Mouse (Mus musculus): ENCODE measurements at regions not wholly inside any gene's neighbourhood (a gene's known extent, or its start where the extent isn't known, plus 50 kb on each side); places are given as distances from the start of the nearest gene placed in this dataset.
"Not testable (repeated sequence)": the region's sequence is repeated elsewhere in the genome, so short reads cannot be mapped to it uniquely, and the experiment has no call there.

- no peak for DNase-seq
Observed at GRCm38 (mm10) chr15:32749971-32750370, 505.4 kb downstream of the Sema5a start.

- DNase-seq, result no peak
Observed at GRCm38 (mm10) chr15:32751991-32752390, 507.4 kb downstream of the Sema5a start.

- no peak for DNase-seq
Observed at GRCm38 (mm10) chr15:32760141-32760540, 515.5 kb downstream of the Sema5a start.

GRCm38 (mm10) chr15:32766011-32766701 is 521.5 kb downstream of the Sema5a start:
- peak in 1 of 2 experiments; percentile 11 for DNase-seq

GRCm38 (mm10) chr15:32766746-32767471 is 522.3 kb downstream of the Sema5a start:
- no peak for DNase-seq

- not testable (repeated sequence) for DNase-seq
Observed at GRCm38 (mm10) chr15:32778226-32778598, 533.6 kb downstream of the Sema5a start.

GRCm38 (mm10) chr15:32778599-32779273 is 534.1 kb downstream of the Sema5a start:
- peak; percentile 53 to 66 for DNase-seq

- DNase-seq, result not testable (repeated sequence)
Observed at GRCm38 (mm10) chr15:32779274-32779615, 534.6 kb downstream of the Sema5a start.

GRCm38 (mm10) chr15:32781609-32782008 is 537.0 kb downstream of the Sema5a start:
- not testable (repeated sequence) for DNase-seq

GRCm38 (mm10) chr15:32799222-32799621 is 554.6 kb downstream of the Sema5a start:
- no peak for DNase-seq

- no peak for DNase-seq
Observed at GRCm38 (mm10) chr15:32810849-32811632, 566.4 kb downstream of the Sema5a start.

- DNase-seq, result no peak
Observed at GRCm38 (mm10) chr15:32839966-32840365, 595.4 kb downstream of the Sema5a start.

All from kidney, postnatal 36 days (tissue).